Mouse (Mus musculus): ENCODE data around the gene Cast.

DNA sequence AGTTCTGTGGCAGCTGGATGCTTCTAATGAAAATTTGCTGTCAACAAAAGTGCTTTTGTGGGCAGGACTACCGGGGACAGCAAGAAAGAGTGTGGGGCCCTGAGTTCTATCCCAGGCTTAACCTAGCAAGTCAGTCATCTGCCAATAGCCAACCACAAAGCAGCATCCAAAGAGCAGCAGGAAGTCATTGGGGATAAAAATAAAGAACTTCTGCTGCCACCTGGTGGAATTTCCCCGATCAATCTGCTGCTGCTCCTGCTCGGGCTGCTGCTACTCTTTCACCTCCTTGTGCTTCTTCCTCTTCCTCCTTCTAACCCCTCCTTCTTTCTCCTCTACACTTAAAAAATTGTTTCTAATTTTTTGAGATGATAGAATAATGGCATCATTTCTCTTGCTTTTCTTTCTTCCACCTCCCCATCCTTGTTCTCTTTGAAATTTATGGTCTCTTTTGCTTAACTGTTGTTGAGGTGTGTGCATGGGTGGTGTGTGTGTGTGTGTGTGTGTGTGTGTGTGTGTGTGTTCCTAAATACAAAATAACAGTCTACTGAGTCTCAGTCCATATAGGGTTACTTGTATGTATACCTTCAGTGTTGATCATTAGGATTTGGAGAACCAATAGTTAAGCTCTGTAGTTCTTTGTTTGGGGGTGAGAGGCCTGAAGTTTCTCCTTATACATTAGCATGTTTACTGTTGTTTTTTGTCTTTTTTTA, 45.9 kb upstream of the Cast start:
- TF ChIP-seq POLR2A (IDR thresholded peaks at IDR 0.05; ENCODE audit: extremely low read depth, insufficient read depth, low read length) = no peak
- peak; percentile 75 for TF ChIP-seq CTCF (IDR thresholded peaks at IDR 0.05; ENCODE audit: low read depth, low read length)
